Mouse (Mus musculus) intestine, embryonic 15.5 days (tissue): Measurements from ENCODE around the gene Aoah. TPM values are rescaled to one million over a fixed set of nuclear protein-coding genes. Genes with fewer than 3 reads are reported as not detected.

ENCODE experiments used
- ATAC-seq: fragments of 200-750 bp; cut with Nextera tagmentation; 2 replicates; pipeline ENCODE4 v1.8.0; 2017; ENCODE audit warnings: moderate TSS enrichment, moderate library complexity
- H3K27ac ChIP-seq: fragments of 300-500 bp; sonication (generic); 2 replicates; pipeline ENCODE4 v1.5.1; 2015; ENCODE audit warnings: mild to moderate bottlenecking, inconsistent platforms
- H3K27me3 ChIP-seq: fragments of 300-500 bp; sonication (generic); replicated peaks from 2 replicates; pipeline ENCODE4 v1.6.1; 2015; ENCODE audit warnings: inconsistent platforms
- H3K36me3 ChIP-seq: fragments of 300-500 bp; sonication (generic); 2 replicates; pipeline ENCODE4 v1.6.1; 2015; ENCODE audit warnings: inconsistent platforms
- H3K4me1 ChIP-seq: fragments of 300-500 bp; sonication (generic); replicated peaks from 2 replicates; pipeline ENCODE4 v1.6.1; 2015; ENCODE audit warnings: inconsistent platforms
- H3K4me2 ChIP-seq: fragments of 300-500 bp; sonication (generic); replicated peaks from 2 replicates; pipeline ENCODE4 v1.6.1; 2015; ENCODE audit warnings: mild to moderate bottlenecking, inconsistent platforms
- H3K4me3 ChIP-seq: fragments of 300-500 bp; sonication (generic); replicated peaks from 2 replicates; pipeline ENCODE4 v1.5.1; 2015; ENCODE audit warnings: inconsistent platforms
- H3K9ac ChIP-seq: fragments of 300-500 bp; sonication (generic); 2 replicates; pipeline ENCODE4 v1.6.1; 2015; ENCODE audit warnings: inconsistent platforms
- H3K9me3 ChIP-seq: fragments of 300-500 bp; sonication (generic); 2 replicates; pipeline ENCODE4 v1.6.1; 2016; ENCODE audit warnings: inconsistent platforms
- WGBS: fragments of 180-500 bp; shearing (Covaris S2); methylation state at CpG from one replicate; pipeline ENCODE4 v1.1.7; 2015; 5-methylcytosine and 5-hydroxymethylcytosine counted together
- polyA plus RNA-seq: library from polyadenylated mRNA; unstranded; fragments of >200 nt; fragmentation: Nextera tagmentation; extraction: Ambion mirVana; gene quantifications from 2 replicates; pipeline ENCODE4 v1.2.1, GENCODE M21; 2015

The Aoah gene
- polyA plus RNA-seq, result 1.3 and 1.5 TPM in 2 replicates

DNA sequence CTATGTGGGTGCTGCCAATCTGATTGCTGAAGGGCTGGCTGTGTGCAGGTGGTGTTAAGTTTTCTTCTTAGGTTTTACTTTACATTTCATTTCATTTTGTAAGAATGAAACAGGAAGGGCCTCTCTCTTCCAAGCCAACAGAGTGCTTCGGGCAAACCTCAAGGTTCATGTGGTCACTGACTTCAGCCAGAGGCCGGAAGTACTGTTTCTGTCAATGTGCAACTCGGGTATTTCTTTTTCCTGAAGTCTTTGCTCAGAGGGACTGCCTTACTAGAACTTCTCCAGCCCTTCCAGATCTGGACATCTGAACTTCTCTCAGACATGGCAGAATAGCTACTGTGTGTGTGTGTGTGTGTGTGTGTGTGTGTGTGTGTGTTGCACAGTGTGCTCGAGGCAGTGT is at the start of gene Aoah:
Gene Aoah (plus strand): TSS at position 213 of the 400 bp plus-strand sequence.
- Histone ChIP-seq H3K4me3 (no peak within 1 kb of the TSS), H3K36me3 (no peaks in the 10 kb centered on the region), H3K4me2 (no peak within 1 kb of the TSS), H3K27ac (no peak within 1 kb of the TSS), H3K27me3 (no peaks in the 10 kb centered on the region), H3K4me1 (no peaks in the 10 kb centered on the region), H3K9ac (no peak within 1 kb of the TSS), H3K9me3 (no peaks in the 10 kb centered on the region)
- no peak for ATAC-seq
- 61% methylated on average over 4 of the region's 4 CpGs for WGBS

- Histone ChIP-seq H3K27ac (no peak overlapping the region), H3K36me3 (no peaks in the 10 kb centered on the region), H3K4me3 (no peak overlapping the region), H3K9ac (no peak overlapping the region), H3K27me3 (no peaks in the 10 kb centered on the region), H3K4me1 (no peaks in the 10 kb centered on the region), H3K4me2 (no peak overlapping the region), H3K9me3 (no peaks in the 10 kb centered on the region)
- ATAC-seq, result no peak
- 59% methylated on average over 1 of the region's 1 CpGs for WGBS
Measured at GRCm38 (mm10) chr13:20754843-20755242, 39.1 kb upstream of the Aoah start.

- no peak for ATAC-seq
- no peak overlapping the region for H3K4me3 ChIP-seq
- H3K4me2 ChIP-seq, result no peak overlapping the region
- no peaks in the 10 kb centered on the region for H3K36me3 ChIP-seq
- no peaks in the 10 kb centered on the region for H3K9me3 ChIP-seq
- H3K27ac ChIP-seq, result no peak overlapping the region
- H3K4me1 ChIP-seq, result 0 out of 2 replicates have a peak, but pooled peaks cover 3% of the 10 kb centered on the region
- 65% methylated on average over 5 of the region's 5 CpGs for WGBS
- H3K27me3 ChIP-seq, result no peaks in the 10 kb centered on the region
- H3K9ac ChIP-seq, result no peak overlapping the region
Measured at GRCm38 (mm10) chr13:20783648-20784047, 10.3 kb upstream of the Aoah start.

GRCm38 (mm10) chr13:20784060-20784459 is 9.9 kb upstream of the Aoah start:
- Histone ChIP-seq H3K36me3 (no peaks in the 10 kb centered on the region), H3K4me3 (no peak overlapping the region), H3K9me3 (no peaks in the 10 kb centered on the region), H3K4me1 (0 out of 2 replicates have a peak, but pooled peaks cover 3% of the 10 kb centered on the region), H3K9ac (no peak overlapping the region), H3K27ac (no peak overlapping the region), H3K4me2 (no peak overlapping the region), H3K27me3 (no peaks in the 10 kb centered on the region)
- 92% methylated on average over 6 of the region's 6 CpGs for WGBS
- no peak for ATAC-seq

DNA sequence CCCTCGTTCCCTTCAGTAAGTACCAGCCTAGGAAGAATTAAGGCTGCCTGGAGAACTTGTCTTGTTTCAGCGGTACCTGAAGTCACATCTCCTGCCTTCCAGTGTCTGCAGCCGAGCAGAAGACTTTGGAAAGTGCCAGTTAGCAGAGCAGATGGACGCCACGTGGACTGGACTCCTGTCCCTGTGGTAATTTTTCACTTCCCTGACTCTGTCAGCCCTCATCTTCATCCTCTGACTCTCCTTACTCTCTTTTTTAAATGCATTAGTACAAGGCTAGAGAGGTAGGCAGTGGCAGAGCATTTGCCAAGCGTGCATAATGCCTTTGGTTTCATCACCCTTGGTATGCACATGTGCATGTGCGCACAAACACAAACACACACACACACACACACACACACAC is 8.0 kb upstream of the Aoah start:
- H3K27me3 ChIP-seq, result no peaks in the 10 kb centered on the region
- no peak for ATAC-seq
- 85% methylated on average over 7 of the region's 7 CpGs for WGBS

GRCm38 (mm10) chr13:20786825-20787245 is 7.1 kb upstream of the Aoah start:
- WGBS, result 60% methylated on average over 1 of the region's 1 CpGs
- H3K27ac ChIP-seq, result no peak overlapping the region
- H3K4me1 ChIP-seq, result 0 out of 2 replicates have a peak, but pooled peaks cover 3% of the 10 kb centered on the region
- no peaks in the 10 kb centered on the region for H3K9me3 ChIP-seq
- no peaks in the 10 kb centered on the region for H3K36me3 ChIP-seq
- no peak overlapping the region for H3K9ac ChIP-seq
- no peak overlapping the region for H3K4me2 ChIP-seq
- no peak overlapping the region for H3K4me3 ChIP-seq
- peak; percentile 95 for ATAC-seq
- H3K27me3 ChIP-seq, result no peaks in the 10 kb centered on the region

More for the DNA sequence above, 8.0 kb upstream of the Aoah start:
- H3K9ac ChIP-seq, result no peak overlapping the region
- H3K4me2 ChIP-seq, result no peak overlapping the region
- no peak overlapping the region for H3K27ac ChIP-seq
- H3K4me3 ChIP-seq, result no peak overlapping the region
- no peaks in the 10 kb centered on the region for H3K9me3 ChIP-seq
- H3K4me1 ChIP-seq, result 0 out of 2 replicates have a peak, but pooled peaks cover 3% of the 10 kb centered on the region
- no peaks in the 10 kb centered on the region for H3K36me3 ChIP-seq

DNA sequence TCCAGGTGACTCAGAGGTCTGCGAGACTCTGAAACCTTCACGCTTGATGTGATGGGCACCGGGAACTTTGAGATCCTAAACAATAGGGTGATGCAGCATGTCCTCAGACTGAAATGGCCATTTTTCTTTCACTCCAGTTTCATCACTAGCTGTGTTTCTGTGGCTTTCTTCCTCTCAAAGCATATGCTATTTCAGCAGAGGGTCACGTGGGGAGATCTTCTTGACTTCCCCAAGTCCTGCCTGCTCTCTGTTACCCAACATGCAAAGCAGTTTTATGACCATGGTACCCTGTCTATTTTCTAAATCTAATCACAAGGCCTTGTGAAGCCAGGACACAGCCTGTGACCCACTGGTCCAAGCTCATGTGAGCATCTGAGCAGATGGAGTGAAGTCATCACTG is 6.0 kb upstream of the Aoah start:
- Histone ChIP-seq H3K27ac (no peak overlapping the region), H3K4me1 (0 out of 2 replicates have a peak, but pooled peaks cover 3% of the 10 kb centered on the region), H3K4me3 (no peak overlapping the region), H3K36me3 (no peaks in the 10 kb centered on the region), H3K4me2 (no peak overlapping the region), H3K9ac (no peak overlapping the region), H3K9me3 (no peaks in the 10 kb centered on the region), H3K27me3 (no peaks in the 10 kb centered on the region)
- ATAC-seq, result no peak
- WGBS, result 90% methylated on average over 4 of the region's 4 CpGs

- Histone ChIP-seq H3K27ac (no peak overlapping the region), H3K9me3 (no peaks in the 10 kb centered on the region), H3K4me3 (no peak overlapping the region), H3K4me1 (no peaks in the 10 kb centered on the region), H3K4me2 (no peak overlapping the region), H3K9ac (no peak overlapping the region), H3K27me3 (no peaks in the 10 kb centered on the region), H3K36me3 (no peaks in the 10 kb centered on the region)
- ATAC-seq, result no peak
- WGBS, result 81% methylated on average over 3 of the region's 3 CpGs
Measured at GRCm38 (mm10) chr13:20796651-20797050, 2.7 kb downstream of the Aoah start.

- WGBS, result 41% methylated on average over 2 of the region's 2 CpGs
- Histone ChIP-seq H3K4me1 (no peaks in the 10 kb centered on the region), H3K9ac (no peak overlapping the region)
Measured at GRCm38 (mm10) chr13:20798536-20798935, 4.6 kb downstream of the Aoah start.

DNA sequence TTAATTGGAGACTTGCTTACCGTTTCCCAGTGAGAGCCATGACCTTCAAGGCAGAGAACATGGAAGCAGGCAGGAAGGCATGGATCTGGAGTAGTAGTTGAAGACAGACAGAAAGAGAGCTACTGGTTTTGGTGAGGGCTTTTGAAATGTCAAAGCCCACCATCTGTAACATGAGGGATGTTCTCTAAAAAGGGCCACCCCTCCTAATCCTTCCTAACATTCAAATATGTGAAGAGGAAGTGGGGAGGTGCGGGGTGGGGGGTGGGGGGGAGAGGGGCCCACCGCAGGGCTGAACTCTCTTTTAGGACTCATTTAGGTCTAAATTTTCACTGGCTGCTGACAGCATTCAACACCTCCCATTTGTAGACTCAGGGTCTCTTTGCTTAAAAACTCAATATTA is 5.9 kb downstream of the Aoah start:
- no peaks in the 10 kb centered on the region for H3K4me1 ChIP-seq
- no peaks in the 10 kb centered on the region for H3K9me3 ChIP-seq
- no peak overlapping the region for H3K9ac ChIP-seq
- no peaks in the 10 kb centered on the region for H3K36me3 ChIP-seq
- H3K27me3 ChIP-seq, result no peaks in the 10 kb centered on the region
- H3K27ac ChIP-seq, result no peak overlapping the region
- H3K4me3 ChIP-seq, result no peak overlapping the region
- no peak overlapping the region for H3K4me2 ChIP-seq
- 67% methylated on average over 3 of the region's 3 CpGs for WGBS
- ATAC-seq, result no peak

More at GRCm38 (mm10) chr13:20798536-20798935, 4.6 kb downstream of the Aoah start:
- H3K36me3 ChIP-seq, result no peaks in the 10 kb centered on the region
- no peak for ATAC-seq
- no peaks in the 10 kb centered on the region for H3K9me3 ChIP-seq
- H3K27ac ChIP-seq, result no peak overlapping the region
- H3K4me2 ChIP-seq, result no peak overlapping the region
- no peaks in the 10 kb centered on the region for H3K27me3 ChIP-seq
- H3K4me3 ChIP-seq, result no peak overlapping the region

GRCm38 (mm10) chr13:20800569-20800968 is 6.7 kb downstream of the Aoah start:
- H3K4me3 ChIP-seq, result no peak overlapping the region
- no peaks in the 10 kb centered on the region for H3K4me1 ChIP-seq
- H3K9ac ChIP-seq, result no peak overlapping the region
- H3K36me3 ChIP-seq, result no peaks in the 10 kb centered on the region
- H3K9me3 ChIP-seq, result no peaks in the 10 kb centered on the region
- no peak for ATAC-seq
- WGBS, result 50% methylated on average over 3 of the region's 3 CpGs
- H3K27ac ChIP-seq, result no peak overlapping the region
- no peaks in the 10 kb centered on the region for H3K27me3 ChIP-seq
- no peak overlapping the region for H3K4me2 ChIP-seq

- no peaks in the 10 kb centered on the region for H3K27me3 ChIP-seq
- WGBS, result 71% methylated on average over 3 of the region's 3 CpGs
- no peaks in the 10 kb centered on the region for H3K9me3 ChIP-seq
- H3K4me3 ChIP-seq, result no peak overlapping the region
- H3K27ac ChIP-seq, result no peak overlapping the region
- no peaks in the 10 kb centered on the region for H3K36me3 ChIP-seq
- H3K4me2 ChIP-seq, result no peak overlapping the region
- H3K4me1 ChIP-seq, result no peaks in the 10 kb centered on the region
- no peak overlapping the region for H3K9ac ChIP-seq
- no peak for ATAC-seq
Measured at GRCm38 (mm10) chr13:20811782-20812406, 18.0 kb downstream of the Aoah start.

DNA sequence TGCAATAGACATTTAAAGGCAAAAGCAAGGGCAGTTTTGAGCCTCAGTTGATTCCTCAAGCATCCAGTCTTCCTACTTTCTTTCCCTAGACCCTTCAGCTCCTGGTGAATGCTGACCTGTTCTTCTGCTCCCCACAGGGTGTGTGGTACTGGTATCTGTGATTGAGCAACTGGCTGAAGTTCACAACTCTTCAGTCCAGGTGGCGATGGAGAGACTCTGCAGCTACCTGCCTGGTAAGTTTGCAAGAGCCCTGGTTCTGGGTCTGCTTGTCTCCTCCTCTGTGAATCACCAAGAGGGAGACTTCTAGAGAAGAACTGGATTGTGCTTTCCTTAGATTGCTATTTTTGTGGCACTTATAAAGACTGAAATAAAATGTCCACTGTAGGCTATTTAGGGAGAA is 22.5 kb downstream of the Aoah start:
- no peak overlapping the region for H3K9ac ChIP-seq
- 56% methylated on average over 1 of the region's 1 CpGs for WGBS

More for the DNA sequence above, 22.5 kb downstream of the Aoah start:
- Histone ChIP-seq H3K36me3 (no peaks in the 10 kb centered on the region), H3K27ac (no peak overlapping the region), H3K4me2 (no peak overlapping the region), H3K9me3 (no peaks in the 10 kb centered on the region), H3K4me1 (no peaks in the 10 kb centered on the region), H3K27me3 (no peaks in the 10 kb centered on the region), H3K4me3 (no peak overlapping the region)
- ATAC-seq, result no peak
